Comparison of ENCODE assay signal across 18 mouse cellular contexts in the genomic region with DNA sequence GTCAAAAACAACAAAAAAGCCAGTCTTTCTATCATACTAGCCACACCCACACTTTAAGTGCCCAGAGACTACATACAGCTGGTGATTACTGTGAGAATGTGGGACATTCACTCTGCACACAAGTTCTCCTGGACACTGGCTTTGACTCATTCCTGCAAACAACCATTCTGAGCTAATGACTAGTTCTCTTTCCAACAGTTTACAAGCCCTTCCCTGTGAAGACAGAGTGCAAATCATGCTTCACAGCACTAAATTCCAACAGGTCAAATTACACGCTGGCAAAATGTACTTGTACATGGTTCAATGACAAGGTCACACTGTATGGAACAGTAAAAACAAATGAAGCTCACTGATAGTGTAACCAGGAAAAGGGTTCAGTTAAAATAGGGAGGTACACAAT. TPM values are rescaled to one million over a fixed set of nuclear protein-coding genes. Genes with fewer than 3 reads are reported as not detected.
A peak's percentile ranks its signal among the peaks of the same experiment; 100 is the strongest.
DNase-seq lines count a peak whose midpoint lies in the region; ATAC-seq and TF ChIP-seq lines count a peak whose summit lies in the region.
"Had no signal": no experiment of that assay in that cellular context is flagged by ENCODE, and none has a peak within 500 bp of the region (broad histone marks: within the 10 kb centered on the region; RNA-seq: fewer than 3 reads in every experiment).

No protein-coding gene starts in this region.

- no peak overlapping the region for H3K4me3 ChIP-seq in kidney, postnatal 0 days (replicated peaks; ENCODE audit: low read depth, low read length)
- no peak overlapping the region for H3K4me3 ChIP-seq in embryonic facial prominence, embryonic 14.5 days (ENCODE audit: low read depth, low read length)
- H3K4me3 ChIP-seq in myocyte = no peak overlapping the region
- H3K4me3 ChIP-seq in cerebellum, adult 2 months (replicated peaks; ENCODE audit: insufficient read depth, low read depth, low read length) = no peak overlapping the region
- H3K4me3 ChIP-seq: embryonic facial prominence, embryonic 13.5 days; left cerebral cortex, adult 2 months; limb, embryonic 12.5 days had no signal

- no peak overlapping the region for H3K4me2 ChIP-seq in kidney, postnatal 0 days (ENCODE audit: low read length)
- no peak overlapping the region for H3K4me2 ChIP-seq in embryonic facial prominence, embryonic 14.5 days (ENCODE audit: low read depth, low read length)
- peak overlapping the region; percentile 16 for H3K4me2 ChIP-seq in myocyte (ENCODE audit: low read depth)
- H3K4me2 ChIP-seq: embryonic facial prominence, embryonic 13.5 days; limb, embryonic 12.5 days had no signal

- no peaks in the 10 kb centered on the region for H3K9me3 ChIP-seq in kidney, postnatal 0 days (replicated peaks; ENCODE audit: low read length)
- H3K9me3 ChIP-seq in embryonic facial prominence, embryonic 14.5 days (ENCODE audit: control insufficient read depth, low read length) = no peaks in the 10 kb centered on the region
- H3K9me3 ChIP-seq: embryonic facial prominence, embryonic 13.5 days; G1E; limb, embryonic 12.5 days had no signal

- peaks cover 98% of the 10 kb centered on the region for H3K79me2 ChIP-seq in myocyte (ENCODE audit: control insufficient read depth, insufficient read depth)

- no peak overlapping the region for H3K27ac ChIP-seq in kidney, postnatal 0 days
- H3K27ac ChIP-seq in embryonic facial prominence, embryonic 14.5 days (replicated peaks; ENCODE audit: low read depth, low read length) = no peak overlapping the region
- no peak overlapping the region for H3K27ac ChIP-seq in cerebellum, adult 2 months (ENCODE audit: insufficient read depth, low read length)
- H3K27ac ChIP-seq: embryonic facial prominence, embryonic 13.5 days; left cerebral cortex, adult 2 months; limb, embryonic 12.5 days had no signal

- no peak overlapping the region for H3ac ChIP-seq in myocyte (ENCODE audit: control insufficient read depth, insufficient read length)

- H3K9ac ChIP-seq in kidney, postnatal 0 days (ENCODE audit: low read depth, low read length) = no peak overlapping the region
- H3K9ac ChIP-seq in embryonic facial prominence, embryonic 14.5 days (ENCODE audit: low read depth, low read length) = no peak overlapping the region
- H3K9ac ChIP-seq: embryonic facial prominence, embryonic 13.5 days; limb, embryonic 12.5 days had no signal

- 0 out of 2 replicates have a peak, but pooled peaks cover 7% of the 10 kb centered on the region for H3K4me1 ChIP-seq in kidney, postnatal 0 days (replicated peaks; ENCODE audit: insufficient read depth, low read length)
- peaks cover 2% of the 10 kb centered on the region; the same call in 1 of the 2 replicates for H3K4me1 ChIP-seq in embryonic facial prominence, embryonic 14.5 days (ENCODE audit: control insufficient read depth, insufficient read depth, low read length)
- peaks cover 14% of the 10 kb centered on the region for H3K4me1 ChIP-seq in cerebellum, adult 2 months (ENCODE audit: control insufficient read depth, insufficient read depth, low read length)

- TF ChIP-seq POLR2A in myocyte (IDR thresholded peaks at IDR 0.05; ENCODE audit: insufficient read length, low read depth) = no peak
- TF ChIP-seq POLR2A in cerebellum, adult 2 months (IDR thresholded peaks at IDR 0.05; ENCODE audit: borderline replicate concordance, insufficient read depth, low read length) = no peak

- 8% methylated on average over 1 of the region's 1 CpGs for WGBS in kidney, postnatal 0 days
- 18% methylated on average over 1 of the region's 1 CpGs for WGBS in embryonic facial prominence, embryonic 14.5 days
- WGBS in cerebellum, adult 2 months = 34% methylated on average over 1 of the region's 1 CpGs

- peak; percentile 44 for DNase-seq in heart, adult 11 months
- no peak for DNase-seq in heart, adult 8-10 months (ENCODE audit: low spot score)
- peak; percentile 62 for DNase-seq in kidney, postnatal 0 days (ENCODE audit: low spot score)
- no peak for DNase-seq in kidney, adult 8-10 months
- DNase-seq in embryonic facial prominence, embryonic 14.5 days (ENCODE audit: low spot score) = peak; percentile 30
- no peak for DNase-seq in left cerebral cortex, postnatal 4 days
- DNase-seq in cerebellum, adult 2 months = no peak
- DNase-seq: adrenal gland, postnatal 10 days; cerebellum, adult 9-11 months; heart, adult 18-20 months; heart, postnatal 4 days; lung, postnatal 10 days had no signal

- intact Hi-C loops in left cerebral cortex, postnatal 4 days (cut with DNase I) = no loop called here

- H3K27me3 ChIP-seq in kidney, postnatal 0 days (ENCODE audit: insufficient read depth, low read length) = no peaks in the 10 kb centered on the region
- H3K27me3 ChIP-seq in embryonic facial prominence, embryonic 14.5 days (replicated peaks; ENCODE audit: control insufficient read depth, insufficient read depth, low read length) = no peaks in the 10 kb centered on the region
- H3K27me3 ChIP-seq in myocyte (ENCODE audit: control insufficient read depth, insufficient read depth, insufficient read length) = no peaks in the 10 kb centered on the region
- H3K27me3 ChIP-seq in cerebellum, adult 2 months (ENCODE audit: control insufficient read depth, insufficient read depth, low read length) = no peaks in the 10 kb centered on the region
- H3K27me3 ChIP-seq: embryonic facial prominence, embryonic 13.5 days; limb, embryonic 12.5 days had no signal

- no peak for ATAC-seq in kidney, postnatal 0 days (replicated peaks; ENCODE audit: low FRiP score, low read depth)
- ATAC-seq in embryonic facial prominence, embryonic 14.5 days (ENCODE audit: low read depth) = 0 out of 2 replicates have a peak, but pooled peaks have one; percentile 30
- ATAC-seq: forebrain, embryonic 14.5 days had no signal

- no peak for TF ChIP-seq CTCF in kidney, postnatal 0 days (IDR thresholded peaks at IDR 0.05; ENCODE audit: low read depth)
- TF ChIP-seq CTCF in cerebellum, adult 2 months (IDR thresholded peaks at IDR 0.05; ENCODE audit: borderline replicate concordance, insufficient read depth, low read depth, low read length) = no peak

- H3K36me3 ChIP-seq in kidney, postnatal 0 days (ENCODE audit: insufficient read depth, low read length) = no peaks in the 10 kb centered on the region
- H3K36me3 ChIP-seq in embryonic facial prominence, embryonic 14.5 days (ENCODE audit: control insufficient read depth, insufficient read depth, low read length) = no peaks in the 10 kb centered on the region
- H3K36me3 ChIP-seq in myocyte (ENCODE audit: control insufficient read depth, insufficient read depth) = no peaks in the 10 kb centered on the region
- H3K36me3 ChIP-seq: embryonic facial prominence, embryonic 13.5 days; limb, embryonic 12.5 days had no signal

TF ChIP-seq in myocyte, 11 proteins besides CTCF, POLR2A, EP300 and RAD21:
- no peak for TF ChIP-seq MAX (IDR thresholded peaks at IDR 0.05; ENCODE audit: low read depth)
- TF ChIP-seq E2F4 (IDR thresholded peaks at IDR 0.05; ENCODE audit: insufficient read depth) = no peak
- no peak for TF ChIP-seq REST (IDR thresholded peaks at IDR 0.05; ENCODE audit: insufficient read depth, insufficient read length)
- no peak for TF ChIP-seq TCF3 (IDR thresholded peaks at IDR 0.05; ENCODE audit: insufficient read length, low read depth)
- TF ChIP-seq USF1 (IDR thresholded peaks at IDR 0.05; ENCODE audit: low read depth) = no peak
- no peak for TF ChIP-seq TCF12 (IDR thresholded peaks at IDR 0.05; ENCODE audit: insufficient read depth, poor library complexity, severe bottlenecking)
- TF ChIP-seq POLR2AphosphoS2 (IDR thresholded peaks at IDR 0.05; ENCODE audit: insufficient read length, low read depth) = no peak
- TF ChIP-seq MYOD1 (IDR thresholded peaks at IDR 0.05; ENCODE audit: control insufficient read depth in 1 of 3, insufficient read length in 2 of 3, low read depth in 2 of 3) = no peak
- TF ChIP-seq CEBPB (IDR thresholded peaks at IDR 0.05; ENCODE audit: insufficient read depth, poor library complexity, severe bottlenecking) = no peak
- no peak for TF ChIP-seq SRF (IDR thresholded peaks at IDR 0.05; ENCODE audit: control insufficient read depth, insufficient read length, low read depth)
- TF ChIP-seq MYOG (IDR thresholded peaks at IDR 0.05; ENCODE audit: control insufficient read depth in 1 of 3, insufficient read depth in 1 of 3, insufficient read length in 2 of 3, low read depth in 2 of 3) = no peak

RNA-seq across cellular contexts. Expression of a gene that starts 17.0 kb away (rescaled TPM):
- 10 to 100 TPM; 89.7 to 97.8 (median 92.7) TPM for total RNA-seq in heart, adult 8-10 months (2022)
- polyA plus RNA-seq in kidney, postnatal 0 days (2015; fragmentation: Nextera tagmentation; extraction: Ambion mirVana) = 19.8 and 19.9 TPM in 2 replicates
- 20.7 and 21.5 TPM in 2 replicates for polyA plus RNA-seq in embryonic facial prominence, embryonic 14.5 days (2014; fragmentation: Nextera tagmentation; extraction: Ambion mirVana)
- 12.3 TPM for polyA plus RNA-seq in myocyte (2012; fragmentation: generic; extraction: Trizol)
- total RNA-seq in left cerebral cortex, postnatal 4 days (2021) = 10 to 100 TPM; 82.6 to 89.0 TPM
- polyA plus RNA-seq in cerebellum, adult 2 months (2012; rRNA removed) = 69.4 and 75.9 TPM in 2 replicates

Comparison
In these comparisons a context has a peak if more than half of its experiments do, and no peak if none do; other contexts are left out.
1. DNase-seq: peak in heart, adult 11 months (single experiment), kidney, postnatal 0 days (single experiment) and embryonic facial prominence, embryonic 14.5 days (single experiment); none in heart, adult 8-10 months (single experiment), kidney, adult 8-10 months (0 of 2), left cerebral cortex, postnatal 4 days (single experiment) and cerebellum, adult 2 months (0 of 2).